Mouse (Mus musculus) ES-E14 (cell line): Measurements from ENCODE around the gene Parp2.

Source experiments
- CHD2 ChIP-seq: IDR thresholded peaks from 2 replicates; pipeline ENCODE4 v1.6.1; 2014; ENCODE audit warnings: mild to moderate bottlenecking, low read depth, low read length, inconsistent platforms
- HCFC1 ChIP-seq: IDR thresholded peaks from 2 replicates; pipeline ENCODE4 v1.6.1; 2012; ENCODE audit warnings: low read length, inconsistent platforms, borderline replicate concordance; ENCODE audit not compliant: insufficient read depth
- ZC3H11A ChIP-seq: IDR thresholded peaks from 2 replicates; pipeline ENCODE4 v1.6.1; 2012; ENCODE audit warnings: low read depth, mild to moderate bottlenecking, inconsistent platforms, low read length, borderline replicate concordance

GRCm38 (mm10) chr14:50782166-50782565, 25.5 kb upstream of the Parp2 start:
- no peak for TF ChIP-seq ZC3H11A
- no peak for TF ChIP-seq CHD2
- no peak for TF ChIP-seq HCFC1
